Mouse (Mus musculus): Measurements from ENCODE around the gene Tmem39a. TPM values are rescaled to one million over a fixed set of nuclear protein-coding genes. Genes with fewer than 3 reads are reported as not detected.

Tmem39a gene
- total RNA-seq, 2 experiments from 2014 or later, result 22.9 to 35.5 TPM

DNA sequence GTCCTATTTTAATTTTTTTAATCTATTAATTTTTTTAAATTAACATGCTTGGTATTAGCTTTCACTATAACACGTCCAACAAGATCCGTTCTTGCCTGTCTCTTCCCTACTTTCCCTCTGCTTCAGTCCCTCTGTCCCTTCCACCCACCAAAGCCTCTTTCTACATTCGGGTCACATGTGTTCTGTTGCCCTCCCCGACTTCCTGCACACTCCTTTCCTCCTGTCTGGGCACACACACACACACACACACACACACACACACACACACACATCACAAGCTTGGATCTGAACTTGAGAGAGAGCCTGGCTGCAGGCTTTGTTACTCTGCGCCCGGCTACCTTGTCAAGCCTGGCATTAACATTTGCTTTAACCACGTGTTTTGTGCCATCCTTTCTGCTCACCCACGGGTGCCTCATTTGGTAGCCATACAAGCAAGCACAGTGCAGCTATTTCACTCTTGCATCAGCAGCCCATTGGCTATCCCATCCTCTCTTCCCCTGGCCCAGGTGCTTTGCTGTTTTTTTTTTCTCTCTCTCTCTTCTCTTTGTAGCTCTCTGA, 77.4 kb downstream of the Tmem39a start:
- no peak for DNase-seq

DNA sequence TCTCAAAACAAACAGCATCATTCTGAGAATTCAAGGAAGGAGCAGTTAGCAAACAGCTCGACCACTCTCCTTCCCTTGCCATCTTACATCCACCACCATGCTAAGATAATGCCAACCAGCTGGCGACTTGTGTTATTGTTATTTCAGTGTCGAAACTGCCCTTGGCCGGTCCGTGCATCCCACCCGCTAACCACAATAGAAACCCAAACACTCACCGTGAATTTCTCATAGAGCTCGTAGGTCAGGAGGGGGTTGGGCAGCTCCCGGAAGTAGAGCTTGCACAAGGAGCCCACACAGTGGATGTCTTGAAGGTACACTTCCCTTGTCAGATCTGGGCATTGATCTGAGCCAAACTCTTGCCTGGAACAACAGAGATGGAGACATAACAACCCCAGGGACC, 78.2 kb downstream of the Tmem39a start:
- no peak for DNase-seq

DNA sequence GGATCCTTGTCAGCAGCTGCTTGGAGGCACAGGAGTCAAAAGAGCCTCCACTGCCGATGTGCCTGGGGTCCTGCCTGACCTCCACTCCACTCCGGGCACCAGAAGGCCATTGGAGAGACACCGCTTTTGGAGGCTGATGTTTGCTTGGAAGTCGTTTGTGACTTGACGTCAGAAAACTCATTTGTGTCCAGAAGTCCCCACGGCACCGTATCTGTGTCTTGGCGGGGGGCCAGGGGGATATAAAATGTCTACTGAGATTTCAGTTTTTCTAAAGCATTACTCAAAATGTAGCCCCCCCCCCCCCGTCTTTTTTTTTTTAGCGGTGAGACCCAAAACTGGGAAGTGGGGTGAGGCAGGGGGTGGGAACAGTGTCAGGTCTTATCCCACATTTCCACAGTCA, 78.6 kb downstream of the Tmem39a start:
- DNase-seq, result no peak

Other genes starting within 250 kb of the Tmem39a start
- gene Maats1, start 216.6 kb upstream of the Tmem39a start, total RNA-seq (2021), result under 1 TPM in 1 of 2 experiments, not detected in 1; 0.11 TPM
- gene Cox17, start 211.7 kb upstream of the Tmem39a start, total RNA-seq (2021), result 100 to 1,000 TPM; 127 to 139 TPM
- gene Gm21987, start 211.7 kb upstream of the Tmem39a start, total RNA-seq (2021), result not detected
- 10 to 100 TPM; 56.0 to 67.3 TPM for gene Popdc2, start 196.5 kb upstream of the Tmem39a start, total RNA-seq (2021)
- 1 to 10 TPM; 1.4 to 1.6 TPM for gene Pla1a, start 125.6 kb upstream of the Tmem39a start, total RNA-seq (2021)
- gene Adprh, start 106.0 kb upstream of the Tmem39a start, total RNA-seq (2021), result 10 to 100 TPM; 32.4 to 33.1 TPM
- under 1 TPM; 0.23 to 0.36 TPM for gene Cd80, start 103.1 kb upstream of the Tmem39a start, total RNA-seq (2021)
- 10 to 100 TPM; 34.8 to 41.2 TPM for gene Timmdc1, start 36.0 kb upstream of the Tmem39a start, total RNA-seq (2021)
- gene Poglut1, start 8.4 kb upstream of the Tmem39a start, total RNA-seq (2021), result 10 to 100 TPM in 1 of 2 experiments, 1 to 10 TPM in 1; 9.3 to 12.1 TPM
- gene Arhgap31, start 154.6 kb downstream of the Tmem39a start, total RNA-seq (2021), result 10 to 100 TPM; 22.1 to 28.5 TPM
- gene B4galt4, start 183.6 kb downstream of the Tmem39a start, total RNA-seq (2021), result 1 to 10 TPM; 5.5 to 5.7 TPM
- gene Upk1b, start 241.6 kb downstream of the Tmem39a start, total RNA-seq (2021), result not detected

All from gastrocnemius, postnatal 10 days (tissue).